Mouse (Mus musculus): ENCODE results near the gene Gm9507. TPM values are rescaled to one million over a fixed set of nuclear protein-coding genes. Genes with fewer than 3 reads are reported as not detected.
"Not testable (repeated sequence)": the region's sequence is repeated elsewhere in the genome, so short reads cannot be mapped to it uniquely, and the experiment has no call there.

The Gm9507 gene
- polyA plus RNA-seq, 2 experiments from 2014 or later: not detected

- ATAC-seq: not testable (repeated sequence)
These were observed 40.4 kb downstream of the Gm9507 start, which contains the start of gene Gm3238 for GRCm38 (mm10) chr10:77771225-77771624. Gm3238 (minus strand) TSS chr10:77771325.

GRCm38 (mm10) chr10:77769727-77770126 is 41.9 kb downstream of the Gm9507 start:
- ATAC-seq: no peak

Other genes starting within 250 kb of the Gm9507 start
- gene Pttg1ip, start 230.1 kb downstream of the Gm9507 start, polyA plus RNA-seq (2017; shearing (Covaris generic)): 100 to 1,000 TPM; 107 to 179 TPM
- gene Sumo3, start 205.7 kb downstream of the Gm9507 start, polyA plus RNA-seq (2017; shearing (Covaris generic)): 100 to 1,000 TPM in 1 of 2 experiments, 10 to 100 TPM in 1; 96.6 to 109 TPM
- 1 to 10 TPM in 1 of 2 experiments, not detected in 1; 3.0 TPM for gene Gm49325, start 205.6 kb downstream of the Gm9507 start, polyA plus RNA-seq (2017; shearing (Covaris generic))
- gene Ube2g2, start 189.6 kb downstream of the Gm9507 start, polyA plus RNA-seq (2017; shearing (Covaris generic)): 10 to 100 TPM; 42.0 to 65.6 TPM
- gene Tspear, start 125.3 kb downstream of the Gm9507 start, polyA plus RNA-seq (2017; shearing (Covaris generic)): 1 to 10 TPM in 1 of 2 experiments, under 1 TPM in 1; 0.31 to 1.4 TPM
- not detected for gene Gm19402, start 121.1 kb downstream of the Gm9507 start, polyA plus RNA-seq (2017; shearing (Covaris generic))
- gene Gm9508, start 114.6 kb downstream of the Gm9507 start, polyA plus RNA-seq (2017; shearing (Covaris generic)): not detected
- gene Gm10272, start 105.2 kb downstream of the Gm9507 start, polyA plus RNA-seq (2017; shearing (Covaris generic)): not detected
- not detected for gene Gm10024, start 100.4 kb downstream of the Gm9507 start, polyA plus RNA-seq (2017; shearing (Covaris generic))
- not detected for gene Gm10142, start 96.0 kb downstream of the Gm9507 start, polyA plus RNA-seq (2017; shearing (Covaris generic))
- gene Krtap12-1, start 91.2 kb downstream of the Gm9507 start, polyA plus RNA-seq (2017; shearing (Covaris generic)): not detected
- not detected for gene Gm10100, start 85.4 kb downstream of the Gm9507 start, polyA plus RNA-seq (2017; shearing (Covaris generic))
- not detected for gene Gm18596, start 69.2 kb downstream of the Gm9507 start, polyA plus RNA-seq (2017; shearing (Covaris generic))
- gene Gm9736, start 60.5 kb downstream of the Gm9507 start, polyA plus RNA-seq (2017; shearing (Covaris generic)): not detected
- not detected for gene Gm3233, start 52.2 kb downstream of the Gm9507 start, polyA plus RNA-seq (2017; shearing (Covaris generic))
- gene Gm3238, start 40.5 kb downstream of the Gm9507 start, polyA plus RNA-seq (2017; shearing (Covaris generic)): not detected
- gene Gm7138, start 34.9 kb downstream of the Gm9507 start, polyA plus RNA-seq (2017; shearing (Covaris generic)): not detected
- not detected for gene Gm3250, start 29.3 kb downstream of the Gm9507 start, polyA plus RNA-seq (2017; shearing (Covaris generic))
- gene Gm7137, start 23.6 kb downstream of the Gm9507 start, polyA plus RNA-seq (2017; shearing (Covaris generic)): not detected
- not detected for gene Gm9639, start 16.8 kb downstream of the Gm9507 start, polyA plus RNA-seq (2017; shearing (Covaris generic))
- gene Gm19668, start 12.7 kb downstream of the Gm9507 start, polyA plus RNA-seq (2017; shearing (Covaris generic)): not detected
- not detected for gene Gm2696, start 2.8 kb upstream of the Gm9507 start, polyA plus RNA-seq (2017; shearing (Covaris generic))
- not detected for gene Krtap10-4, start 15.3 kb upstream of the Gm9507 start, polyA plus RNA-seq (2017; shearing (Covaris generic))
- gene Krtap10-10, start 24.1 kb upstream of the Gm9507 start, polyA plus RNA-seq (2017; shearing (Covaris generic)): not detected
- not detected for gene Gm36176, start 35.0 kb upstream of the Gm9507 start, polyA plus RNA-seq (2017; shearing (Covaris generic))
- gene Gm10318, start 41.0 kb upstream of the Gm9507 start, polyA plus RNA-seq (2017; shearing (Covaris generic)): not detected
- not detected for gene Gm3285, start 50.1 kb upstream of the Gm9507 start, polyA plus RNA-seq (2017; shearing (Covaris generic))
- gene Lrrc3, start 90.7 kb upstream of the Gm9507 start, polyA plus RNA-seq (2017; shearing (Covaris generic)): not detected
- 1 to 10 TPM in 1 of 2 experiments, not detected in 1; 1.2 TPM for gene Trpm2, start 158.7 kb upstream of the Gm9507 start, polyA plus RNA-seq (2017; shearing (Covaris generic))
- 10 to 100 TPM in 1 of 2 experiments, 1 to 10 TPM in 1; 5.4 to 13.8 TPM for gene 1810043G02Rik, start 166.7 kb upstream of the Gm9507 start, polyA plus RNA-seq (2017; shearing (Covaris generic))
- gene Pfkl, start 198.2 kb upstream of the Gm9507 start, polyA plus RNA-seq (2017; shearing (Covaris generic)): 100 to 1,000 TPM in 1 of 2 experiments, 10 to 100 TPM in 1; 60.6 to 118 TPM
- gene Dnmt3l, start 230.1 kb upstream of the Gm9507 start, polyA plus RNA-seq (2017; shearing (Covaris generic)): not detected
- under 1 TPM in 1 of 2 experiments, not detected in 1; 0.33 TPM for gene Aire, start 231.8 kb upstream of the Gm9507 start, polyA plus RNA-seq (2017; shearing (Covaris generic))

Data from CD4-positive, CD25-positive, alpha-beta regulatory T cell, adult 4 months (primary cell).